Mouse (Mus musculus) 3T3-L1 (cell line): ENCODE measurements at regions not wholly inside any gene's neighbourhood (a gene's known extent, or its start where the extent isn't known, plus 50 kb on each side); places are given as distances from the start of the nearest gene placed in this dataset.
"Not testable (repeated sequence)": the region's sequence is repeated elsewhere in the genome, so short reads cannot be mapped to it uniquely, and the experiment has no call there.

Experiments used
- DNase-seq: peaks from one replicate; pipeline ENCODE4 v3.0.0-alpha.2; 2015; ENCODE audit warnings: low read depth, low spot score

DNA sequence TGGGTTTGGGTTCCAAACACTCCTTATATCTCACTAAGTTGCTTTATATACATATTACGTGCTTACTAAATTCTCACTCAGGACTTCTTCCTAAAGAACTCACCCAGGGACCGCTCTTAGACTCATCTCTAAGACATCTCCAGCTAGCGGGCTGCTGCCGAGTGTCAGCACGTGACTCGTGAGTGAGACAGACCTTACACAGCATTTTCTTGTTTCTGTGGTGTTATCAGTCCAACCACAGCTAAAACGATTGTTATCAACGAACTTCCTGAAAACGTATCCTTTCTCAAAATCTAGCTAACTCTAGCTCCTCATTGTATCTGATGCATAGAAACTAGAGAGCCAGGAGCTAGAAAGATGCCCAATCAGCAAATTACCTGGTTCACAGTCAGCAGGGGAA lies 168.7 kb upstream of the Mon1b start:
- no peak for DNase-seq

- no peak for DNase-seq
Measured at GRCm38 (mm10) chr8:113489436-113490107, 145.8 kb upstream of the Mon1b start.

DNA sequence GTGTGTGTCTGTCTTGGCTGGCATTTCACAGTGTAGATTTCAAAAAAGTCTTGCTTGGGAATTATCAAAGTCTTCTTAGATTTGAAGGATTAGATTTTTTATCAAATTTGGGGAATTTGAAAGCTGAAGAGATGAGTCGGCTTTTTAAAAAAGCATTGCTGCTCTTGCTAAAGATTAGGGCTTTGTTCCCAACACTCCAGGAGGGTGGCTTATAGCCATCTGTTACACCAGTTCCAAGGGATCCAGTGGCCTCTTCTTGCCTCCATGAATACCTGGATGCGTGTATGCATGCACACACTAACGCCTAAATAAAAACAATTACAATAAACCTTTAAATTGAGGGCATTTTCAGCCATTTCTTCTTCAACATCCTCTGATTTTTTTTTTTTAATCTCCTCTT lies 144.5 kb upstream of the Mon1b start:
- DNase-seq: no peak

- DNase-seq: no peak
Measured at GRCm38 (mm10) chr8:113496896-113497295, 138.5 kb upstream of the Mon1b start.

- DNase-seq: no peak
Measured at GRCm38 (mm10) chr8:113502671-113503070, 132.7 kb upstream of the Mon1b start.

- no peak for DNase-seq
Measured at GRCm38 (mm10) chr8:113512856-113513255, 122.5 kb upstream of the Mon1b start.

DNA sequence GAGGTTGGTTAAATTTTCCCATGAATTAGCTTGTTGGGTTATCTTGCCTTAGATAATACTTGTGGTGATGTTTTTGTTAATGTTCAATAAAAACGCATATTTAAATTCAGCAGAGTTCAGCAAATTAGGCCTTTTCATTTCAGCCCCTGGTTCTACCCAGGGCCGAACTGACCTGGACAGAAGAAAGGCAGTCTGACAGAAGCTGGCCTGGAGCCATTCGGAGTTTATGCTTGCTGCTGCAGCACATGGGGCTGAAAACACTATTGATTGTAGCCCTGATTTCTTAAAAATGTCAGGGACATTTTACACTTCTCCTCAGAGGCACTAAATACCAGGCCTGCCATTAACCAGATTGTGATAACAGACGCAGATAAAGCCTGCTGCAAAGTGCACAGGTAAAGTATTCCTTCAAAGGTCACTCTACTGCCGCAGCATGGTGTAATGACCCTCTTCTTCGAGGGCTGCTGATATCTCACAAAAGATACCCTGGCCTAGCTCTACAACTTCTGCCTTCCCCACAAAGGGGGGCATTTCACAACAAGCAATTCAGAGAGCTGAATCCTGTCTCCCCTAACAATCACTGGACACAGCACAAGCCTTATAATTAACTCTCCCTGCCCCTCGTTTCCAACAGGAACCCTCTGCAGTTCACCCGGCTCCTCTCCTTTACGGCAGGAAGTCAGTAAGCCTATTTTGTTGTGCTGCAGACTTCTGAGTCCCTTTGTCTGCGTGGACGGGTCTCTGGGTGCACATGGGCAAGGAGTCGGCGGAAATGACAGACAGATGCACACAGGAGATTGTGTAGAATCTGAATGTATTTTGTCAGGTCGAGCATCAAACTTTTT lies 121.3 kb upstream of the Mon1b start:
- no peak for DNase-seq

- DNase-seq: not testable (repeated sequence)
Measured at GRCm38 (mm10) chr8:113514731-113515375, 120.5 kb upstream of the Mon1b start.

DNA sequence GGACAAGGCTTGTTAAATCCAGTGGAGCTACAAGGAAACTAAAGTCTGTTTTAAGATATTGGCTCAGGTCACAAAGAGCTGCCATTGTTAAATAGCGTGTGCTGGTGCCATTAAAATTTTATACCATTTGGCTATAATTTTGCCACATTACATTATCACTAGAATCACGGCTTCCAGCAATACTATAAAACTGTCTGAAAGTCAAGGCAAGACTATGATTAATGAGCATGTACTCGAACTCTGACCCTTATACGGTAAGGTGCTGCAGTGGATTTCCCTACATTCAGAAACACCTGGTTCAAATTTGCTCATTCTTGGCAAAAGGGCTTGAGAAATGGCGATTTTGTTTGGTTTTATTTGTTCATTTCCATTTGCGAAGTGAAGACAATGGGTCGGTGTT lies 119.2 kb upstream of the Mon1b start:
- DNase-seq: no peak

DNA sequence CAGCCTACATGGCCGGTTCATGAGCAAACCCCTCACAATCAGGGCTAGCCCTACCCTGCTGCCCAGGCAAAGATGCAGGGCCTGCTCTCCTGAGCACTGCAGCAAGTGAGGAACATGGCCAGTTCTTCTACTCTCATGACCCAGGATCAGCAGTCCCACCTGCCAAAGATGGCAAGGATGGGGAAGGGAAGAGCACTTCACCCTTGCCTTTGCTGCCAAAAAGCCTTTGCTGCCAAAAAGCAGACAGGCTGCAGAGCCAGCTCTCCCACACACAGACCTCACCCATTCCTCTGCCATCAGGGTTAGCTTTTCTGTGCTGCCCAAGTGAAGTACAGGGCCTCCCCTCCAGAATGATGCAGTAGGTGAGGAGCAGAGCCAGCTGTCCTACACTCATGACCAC lies 117.5 kb upstream of the Mon1b start:
- no peak for DNase-seq

GRCm38 (mm10) chr8:113523561-113523960 lies 111.8 kb upstream of the Mon1b start:
- DNase-seq: peak; percentile 96

DNA sequence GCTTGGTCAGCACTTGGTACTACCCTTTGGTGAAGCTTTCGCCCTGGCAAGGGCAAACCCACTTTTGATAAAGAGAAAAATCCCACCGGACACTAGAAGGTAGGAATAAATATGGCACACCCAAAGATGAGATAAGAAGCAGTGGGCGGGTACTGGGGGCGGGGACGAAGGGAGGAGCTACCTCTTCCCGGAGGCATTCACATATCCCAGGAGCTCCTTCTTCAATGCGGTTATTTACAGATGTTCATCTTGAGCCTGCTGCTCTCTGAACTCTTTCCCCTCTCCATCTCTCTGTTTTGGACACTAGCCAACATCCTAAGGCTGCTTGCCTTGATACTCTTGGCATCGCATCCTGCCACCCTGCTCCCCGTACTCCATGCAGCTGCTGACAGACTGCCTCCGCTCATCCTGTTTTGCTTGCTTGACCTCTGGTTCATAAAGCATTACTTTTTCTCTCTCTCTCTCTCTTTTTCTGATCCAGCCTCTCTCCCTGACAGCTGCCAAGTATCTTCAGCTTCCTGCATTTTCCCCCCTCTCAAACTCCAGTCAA lies 104.2 kb upstream of the Mon1b start:
- DNase-seq: no peak

GRCm38 (mm10) chr8:113532881-113533280 lies 102.5 kb upstream of the Mon1b start:
- DNase-seq: no peak

DNA sequence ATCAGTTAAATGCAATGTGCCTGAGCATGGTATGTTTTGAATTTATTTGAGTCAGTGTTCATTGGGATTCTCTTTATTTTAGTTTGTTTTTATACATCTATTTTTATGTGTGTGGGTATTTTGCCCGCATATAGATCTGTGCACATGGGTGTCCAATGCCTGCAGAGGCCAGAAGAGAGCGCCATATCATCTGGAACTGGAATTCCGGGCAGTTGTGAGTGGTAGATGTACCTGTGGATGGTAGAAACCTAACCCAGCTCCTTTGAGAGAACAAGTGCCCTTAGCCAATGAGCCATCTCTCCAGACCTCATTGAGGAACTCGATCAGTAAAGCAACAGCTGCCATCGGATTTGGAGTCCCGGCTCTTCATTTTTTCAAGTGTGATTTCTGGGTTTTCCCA lies 94.0 kb upstream of the Mon1b start:
- DNase-seq: no peak

DNA sequence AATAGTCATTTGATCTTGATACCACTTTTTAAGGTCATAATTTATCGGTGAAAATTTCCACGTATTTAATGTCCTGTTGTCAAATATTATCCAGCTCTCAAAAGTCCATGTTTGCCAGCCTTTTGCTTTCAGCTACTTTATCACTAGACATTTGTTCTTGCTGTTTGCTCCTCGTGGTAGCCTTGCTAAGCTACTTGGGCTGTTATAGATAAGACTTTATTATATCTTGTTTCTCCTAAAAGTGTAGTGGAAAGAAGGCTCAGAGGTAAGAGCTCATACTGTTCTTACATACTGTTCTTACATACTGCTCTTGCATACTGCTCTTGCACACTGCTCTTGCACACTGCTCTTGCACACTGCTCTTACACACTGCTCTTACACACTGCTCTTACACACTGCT lies 93.3 kb upstream of the Mon1b start:
- DNase-seq: no peak

GRCm38 (mm10) chr8:113542713-113543112 lies 92.7 kb upstream of the Mon1b start:
- no peak for DNase-seq

DNA sequence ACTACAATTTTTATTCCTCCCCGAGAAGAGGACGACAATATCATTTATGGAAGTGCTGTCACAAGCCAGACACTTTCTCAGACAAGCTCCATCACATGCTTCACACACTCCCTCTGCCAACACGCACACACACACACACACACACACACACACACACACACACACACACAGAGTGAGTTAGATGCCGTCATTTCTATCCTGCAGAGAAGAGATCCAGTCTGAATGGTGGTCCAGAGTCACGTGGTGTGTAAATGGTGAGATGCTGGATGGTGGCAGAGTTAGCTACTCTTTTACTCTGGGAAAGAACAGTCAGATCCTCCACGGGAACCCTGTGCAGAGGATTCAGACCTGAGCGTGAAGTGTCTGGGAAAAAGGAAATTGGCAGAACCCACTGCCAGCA lies 86.2 kb upstream of the Mon1b start:
- DNase-seq: no peak

- DNase-seq: no peak
Measured at GRCm38 (mm10) chr8:113551454-113552273, 83.7 kb upstream of the Mon1b start.

GRCm38 (mm10) chr8:113552826-113553225 lies 82.6 kb upstream of the Mon1b start:
- DNase-seq: no peak

DNA sequence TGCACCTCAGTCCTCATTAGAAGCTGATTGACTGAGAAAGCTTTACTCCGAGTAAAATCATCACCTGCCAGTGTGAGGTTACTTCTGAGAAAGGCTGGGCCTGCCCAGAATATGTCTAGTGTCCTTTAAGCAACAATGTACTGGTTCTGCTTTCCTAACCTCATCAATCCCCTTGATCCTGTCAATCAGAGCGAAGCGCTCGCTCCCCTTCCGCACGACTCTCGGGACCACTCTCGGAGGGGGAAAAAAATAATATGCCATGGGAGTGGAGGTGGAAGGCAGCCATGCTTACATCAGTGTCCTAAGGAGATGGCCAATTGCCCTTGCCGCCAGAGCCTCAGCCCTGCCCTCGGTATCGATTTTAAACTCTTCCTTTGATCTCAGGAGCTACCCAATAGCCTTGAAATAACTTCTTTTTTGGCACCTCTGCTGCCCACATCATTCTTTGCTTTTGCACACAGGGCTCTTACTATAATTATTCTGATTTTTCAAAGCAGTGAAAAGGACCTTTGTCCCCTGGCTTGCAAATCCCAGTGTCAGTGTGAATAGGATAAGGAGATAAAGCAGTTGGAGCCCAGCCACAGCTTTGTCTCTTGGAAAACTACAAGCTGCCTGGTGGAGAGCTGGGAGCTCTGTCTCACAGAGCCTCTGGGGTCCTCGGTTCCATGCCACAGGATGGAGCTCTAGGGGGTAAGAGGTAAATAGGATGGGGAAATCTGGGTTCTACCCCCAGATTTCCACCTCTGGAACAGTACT lies 80.5 kb upstream of the Mon1b start:
- no peak for DNase-seq

GRCm38 (mm10) chr8:113556994-113557393 lies 78.4 kb upstream of the Mon1b start:
- DNase-seq: no peak
